Mouse (Mus musculus) c-Kit-negative CD71-positive TER-119-positive erythroid progenitor cells, embryonic 14.5 days (primary cell): ENCODE data around the gene Pspc1.
"Not testable (repeated sequence)": the region's sequence is repeated elsewhere in the genome, so short reads cannot be mapped to it uniquely, and the experiment has no call there.

Experiments
- DNase-seq: peaks from one replicate; pipeline ENCODE4 v3.0.0-alpha.2; 2013; ENCODE audit warnings: low read depth, low spot score

Gene Pspc1

GRCm38 (mm10) chr14:56778200-56778932 lies at the start of gene Pspc1:
Gene Pspc1 (minus strand): TSS chr14:56778316.
- peak; percentile 96 for DNase-seq

- DNase-seq = no peak
These were observed 46.4 kb upstream of the Pspc1 start for GRCm38 (mm10) chr14:56824562-56824961.

GRCm38 (mm10) chr14:56817616-56818015 lies 39.5 kb upstream of the Pspc1 start:
- no peak for DNase-seq

- DNase-seq = no peak
These were observed 39.0 kb upstream of the Pspc1 start for GRCm38 (mm10) chr14:56817131-56817530.

- DNase-seq = no peak
These were observed 38.4 kb upstream of the Pspc1 start for GRCm38 (mm10) chr14:56816541-56816940.

GRCm38 (mm10) chr14:56812520-56813036 lies 34.5 kb upstream of the Pspc1 start:
- DNase-seq = peak; percentile 60

- peak; percentile 44 for DNase-seq
These were observed 33.7 kb upstream of the Pspc1 start, which contains the start of gene Zmym5 for GRCm38 (mm10) chr14:56811701-56812339. Gene Zmym5 (minus strand): TSS chr14:56811716.

- peak; percentile 40 for DNase-seq
These were observed 32.9 kb upstream of the Pspc1 start for GRCm38 (mm10) chr14:56810781-56811690.

- DNase-seq = peak; percentile 26
These were observed 15.1 kb upstream of the Pspc1 start for GRCm38 (mm10) chr14:56793243-56793642.

GRCm38 (mm10) chr14:56784575-56784974 lies 6.5 kb upstream of the Pspc1 start:
- no peak for DNase-seq

GRCm38 (mm10) chr14:56778933-56779300 lies 801 bp upstream of the Pspc1 start:
- DNase-seq = no peak

- DNase-seq = peak; percentile 65
These were observed 568 bp downstream of the Pspc1 start for GRCm38 (mm10) chr14:56777360-56778136.

GRCm38 (mm10) chr14:56776571-56777238 lies 1.4 kb downstream of the Pspc1 start:
- no peak for DNase-seq

- no peak for DNase-seq
These were observed 2.7 kb downstream of the Pspc1 start for GRCm38 (mm10) chr14:56775416-56775815.

GRCm38 (mm10) chr14:56766438-56766837 lies 11.7 kb downstream of the Pspc1 start:
- not testable (repeated sequence) for DNase-seq

GRCm38 (mm10) chr14:56765117-56765516 lies 13.0 kb downstream of the Pspc1 start:
- not testable (repeated sequence) for DNase-seq

- DNase-seq = no peak
These were observed 26.8 kb downstream of the Pspc1 start for GRCm38 (mm10) chr14:56751282-56751681.

- no peak for DNase-seq
These were observed 37.9 kb downstream of the Pspc1 start for GRCm38 (mm10) chr14:56740175-56740574.

GRCm38 (mm10) chr14:56726493-56726892 lies 51.6 kb downstream of the Pspc1 start:
- no peak for DNase-seq

- no peak for DNase-seq
These were observed 72.4 kb downstream of the Pspc1 start for GRCm38 (mm10) chr14:56705687-56706086.
